Mouse (Mus musculus): ENCODE measurements at regions not wholly inside any gene's neighbourhood (a gene's known extent, or its start where the extent isn't known, plus 50 kb on each side); places are given as distances from the start of the nearest gene placed in this dataset.
"Not testable (repeated sequence)": the region's sequence is repeated elsewhere in the genome, so short reads cannot be mapped to it uniquely, and the experiment has no call there.

- DNase-seq: no peak
Measured at GRCm38 (mm10) chr8:5030651-5031050, 74.5 kb downstream of the Slc10a2 start.

- peak; percentile 20 to 21 for DNase-seq
Measured at GRCm38 (mm10) chr8:5012368-5012767, 92.8 kb downstream of the Slc10a2 start.

GRCm38 (mm10) chr8:5011771-5012170 lies 93.4 kb downstream of the Slc10a2 start:
- DNase-seq: no peak

GRCm38 (mm10) chr8:5003359-5003758 lies 101.8 kb downstream of the Slc10a2 start:
- not testable (repeated sequence) for DNase-seq
